Mouse (Mus musculus): Measurements from ENCODE around the gene Dnaaf2.
"Not testable (repeated sequence)": the region's sequence is repeated elsewhere in the genome, so short reads cannot be mapped to it uniquely, and the experiment has no call there.

Dnaaf2 gene

DNA sequence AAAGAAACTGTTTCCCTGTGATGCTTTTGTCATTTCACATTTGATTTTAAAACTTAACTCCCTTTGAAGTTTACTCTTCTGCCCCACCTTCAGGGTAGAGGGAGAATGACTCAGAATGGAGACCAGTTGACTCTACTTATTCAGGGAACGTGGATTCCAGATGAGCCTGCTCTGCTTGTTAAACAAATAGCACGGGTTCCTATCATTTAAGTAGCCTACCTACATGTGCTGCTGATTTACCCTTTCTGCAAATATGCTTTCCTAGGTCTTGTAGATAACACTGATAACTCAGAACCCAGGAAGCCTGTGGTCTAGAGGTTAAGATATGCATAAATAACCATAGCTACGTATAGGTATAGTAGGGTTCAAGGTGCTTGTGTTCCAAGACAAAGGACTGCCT is 33.3 kb downstream of the Dnaaf2 start:
- no peak for DNase-seq (ENCODE audit: low spot score)

DNA sequence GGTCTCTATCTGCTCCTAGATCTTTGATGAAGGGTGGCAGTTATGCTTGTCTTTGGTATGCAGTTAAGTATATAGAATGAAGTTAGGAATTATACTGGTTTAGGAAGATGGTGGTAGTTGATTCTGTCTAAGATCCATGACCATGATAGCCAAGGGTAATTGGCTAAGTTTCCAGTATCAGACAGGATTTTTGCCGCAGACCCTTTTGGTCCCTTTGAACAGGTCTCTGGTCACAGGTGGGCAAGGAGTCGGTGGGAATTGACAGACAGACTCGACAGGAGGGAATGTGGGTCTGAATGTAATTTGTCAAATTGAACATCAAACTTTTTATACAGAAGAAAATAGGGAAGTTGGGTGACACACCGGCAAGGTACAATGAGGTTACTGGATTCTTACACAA is 34.6 kb downstream of the Dnaaf2 start:
- not testable (repeated sequence) for DNase-seq (ENCODE audit: low spot score)

DNA sequence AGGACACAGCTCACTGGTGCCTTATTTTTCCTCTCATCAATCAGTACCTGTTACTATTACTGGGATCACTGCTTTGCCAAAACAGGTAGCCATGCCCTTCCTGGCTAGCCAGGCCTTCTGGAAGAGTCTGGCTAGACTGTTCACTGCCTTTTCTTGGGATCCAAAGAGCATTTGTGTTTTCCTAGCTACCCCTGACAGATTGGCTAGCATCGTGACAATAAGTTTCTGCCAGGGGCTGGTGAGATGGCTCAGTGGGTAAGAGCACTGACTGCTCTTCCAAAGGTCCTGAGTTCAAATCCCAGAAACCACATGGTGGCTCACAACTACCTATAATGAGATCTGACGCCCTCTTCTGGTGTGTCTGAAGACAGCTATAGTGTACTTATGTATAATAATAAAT is 37.6 kb downstream of the Dnaaf2 start:
- not testable (repeated sequence) for DNase-seq (ENCODE audit: low spot score)

DNA sequence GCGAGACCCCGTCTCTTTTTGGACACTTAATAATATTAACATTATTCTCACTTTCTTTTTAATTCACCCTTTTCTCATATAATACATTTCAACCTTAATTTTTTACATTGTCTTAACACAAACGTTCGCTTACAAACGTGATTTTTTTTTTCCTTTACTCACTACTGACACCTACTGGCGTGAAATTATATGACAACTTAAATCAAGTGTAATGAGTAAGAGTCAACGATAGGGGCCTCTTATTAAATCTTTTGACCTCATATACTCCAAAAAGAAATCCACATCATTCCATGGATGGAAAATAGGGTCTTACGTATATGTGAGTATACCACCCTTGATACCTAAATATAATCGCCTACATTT is 38.7 kb downstream of the Dnaaf2 start:
- peak; percentile 24 for DNase-seq (ENCODE audit: low spot score)

DNA sequence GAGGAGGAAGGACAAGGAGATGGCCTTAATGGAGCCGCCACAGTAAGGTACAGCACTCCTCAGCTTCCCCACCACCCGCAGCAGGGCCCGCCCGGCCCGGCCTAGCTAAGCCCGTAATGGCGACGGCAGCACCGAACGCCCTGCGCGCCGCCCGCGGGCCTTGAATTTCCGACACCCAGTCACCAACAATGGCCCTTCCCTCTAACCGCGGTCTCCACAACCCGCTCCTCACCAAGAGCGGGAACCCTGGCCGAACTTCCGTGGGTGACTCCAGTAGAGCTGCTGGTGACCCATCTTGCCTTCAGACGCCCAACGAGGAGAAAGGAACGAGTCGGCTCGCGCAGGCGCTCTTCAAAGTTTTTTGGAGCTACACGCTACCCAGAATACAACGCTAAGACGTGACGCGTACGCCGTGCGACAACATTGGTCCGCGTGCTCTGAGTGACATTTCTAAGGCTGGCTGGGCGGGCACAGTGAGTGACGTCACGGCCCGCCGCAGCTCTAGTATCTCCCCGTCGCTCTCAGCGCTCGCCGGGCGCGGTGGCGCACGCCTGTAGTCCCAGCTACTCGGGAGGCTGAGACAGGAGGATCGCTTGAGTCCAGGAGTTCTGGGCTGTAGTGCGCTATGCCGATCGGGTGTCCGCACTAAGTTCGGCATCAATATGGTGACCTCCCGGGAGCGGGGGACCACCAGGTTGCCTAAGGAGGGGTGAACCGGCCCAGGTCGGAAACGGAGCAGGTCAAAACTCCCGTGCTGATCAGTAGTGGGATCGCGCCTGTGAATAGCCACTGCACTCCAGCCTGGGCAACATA is 39.3 kb downstream of the Dnaaf2 start, which contains the start of gene Rps29:
Gene Rps29 (minus strand): TSS at position 422 of the 813 bp plus-strand sequence.
- peak; percentile 99 for DNase-seq (ENCODE audit: low spot score)

DNA sequence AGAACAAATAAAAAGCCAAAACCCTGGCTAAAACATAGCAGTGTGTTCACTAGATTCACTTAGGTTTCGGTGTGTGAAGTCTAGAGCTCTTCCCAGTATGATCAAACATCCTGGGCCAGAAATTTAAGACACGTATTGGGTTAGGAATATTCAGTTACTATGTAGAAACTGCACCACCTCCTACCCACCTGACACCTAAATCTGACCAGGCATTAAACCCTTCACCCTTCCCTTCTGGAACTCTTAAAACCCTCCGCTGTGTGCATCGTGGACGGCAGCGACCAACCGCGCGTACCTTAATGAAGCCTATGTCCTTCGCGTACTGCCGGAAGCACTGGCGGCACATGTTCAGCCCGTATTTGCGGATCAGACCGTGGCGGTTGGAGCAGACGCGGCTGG is 39.9 kb downstream of the Dnaaf2 start:
- DNase-seq (ENCODE audit: low spot score): no peak

DNA sequence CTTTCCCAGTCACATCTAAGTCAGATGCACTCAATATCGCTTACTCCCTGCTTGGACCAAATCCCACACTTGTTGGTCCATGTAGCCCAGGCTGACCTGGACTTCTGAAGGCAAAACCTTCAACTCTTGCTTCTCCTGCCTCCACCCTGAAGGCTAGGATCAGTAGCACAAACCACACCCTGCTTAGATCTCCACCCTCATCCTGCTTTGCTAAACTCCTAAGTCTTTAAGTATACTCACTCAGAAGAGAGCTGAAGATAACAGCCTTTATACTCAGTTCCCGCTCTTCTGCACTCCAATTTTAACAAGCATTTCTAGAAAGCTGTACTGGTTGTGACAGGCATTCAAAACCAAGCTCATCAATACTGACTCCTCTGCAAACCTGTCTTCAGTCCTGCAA is 41.1 kb downstream of the Dnaaf2 start:
- no peak for DNase-seq (ENCODE audit: low spot score)

DNA sequence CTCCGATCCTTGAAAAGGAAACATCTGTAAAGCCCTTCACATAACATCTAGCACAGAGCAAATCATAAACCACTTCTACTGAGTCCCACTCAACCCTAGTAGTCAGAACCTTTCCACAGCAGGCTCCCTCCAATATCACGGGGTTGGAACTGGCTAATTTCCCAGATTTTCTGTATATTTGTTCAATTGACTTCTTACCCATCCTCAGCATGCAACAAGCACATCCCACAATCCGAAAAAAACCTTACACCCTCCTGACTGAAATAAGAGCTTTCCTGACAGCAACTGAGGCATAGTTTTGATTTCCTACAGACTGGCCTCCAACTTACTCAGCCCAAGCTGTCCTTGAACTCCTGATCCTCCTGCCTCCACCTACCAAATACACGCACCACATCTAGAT is 41.8 kb downstream of the Dnaaf2 start:
- no peak for DNase-seq (ENCODE audit: low spot score)

DNA sequence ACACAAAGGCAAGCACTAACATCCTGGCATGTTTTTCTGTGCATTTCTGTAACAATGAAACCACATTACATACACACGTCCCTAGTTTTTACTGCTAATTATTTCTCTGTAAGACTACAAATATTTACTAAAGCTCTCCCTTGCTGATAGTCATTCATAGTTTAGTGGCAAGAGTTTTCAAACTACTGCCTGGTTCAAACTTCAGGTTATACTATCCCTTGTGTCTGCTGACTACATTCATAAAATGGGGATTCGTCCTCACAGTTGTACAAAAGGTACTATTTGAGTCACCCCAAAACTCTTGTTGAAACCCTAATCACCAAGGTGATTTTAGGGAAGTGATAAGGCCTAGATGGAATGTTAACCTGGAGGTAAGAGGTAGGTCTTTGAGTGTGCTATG is 42.3 kb downstream of the Dnaaf2 start:
- no peak for DNase-seq (ENCODE audit: low spot score)

DNA sequence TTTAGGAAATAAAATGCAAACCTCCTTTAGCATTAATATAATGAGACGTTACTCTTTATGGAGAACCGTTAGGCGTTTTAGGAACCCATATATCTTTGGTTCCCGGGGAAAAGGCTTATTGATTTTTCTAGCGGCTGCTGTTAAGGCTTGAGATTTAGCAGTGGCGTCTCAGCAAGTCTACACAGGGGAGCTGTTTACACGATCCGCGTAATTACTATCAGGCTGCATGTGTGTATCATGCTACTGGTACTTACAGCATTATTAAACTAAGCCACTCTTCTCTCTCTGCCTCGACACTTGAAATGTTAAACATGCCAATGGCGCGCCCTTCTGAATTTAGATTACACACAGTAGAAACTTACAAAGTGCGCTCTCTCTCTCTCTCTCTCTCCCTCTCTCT is 48.2 kb downstream of the Dnaaf2 start:
- no peak for DNase-seq (ENCODE audit: low spot score)

DNA sequence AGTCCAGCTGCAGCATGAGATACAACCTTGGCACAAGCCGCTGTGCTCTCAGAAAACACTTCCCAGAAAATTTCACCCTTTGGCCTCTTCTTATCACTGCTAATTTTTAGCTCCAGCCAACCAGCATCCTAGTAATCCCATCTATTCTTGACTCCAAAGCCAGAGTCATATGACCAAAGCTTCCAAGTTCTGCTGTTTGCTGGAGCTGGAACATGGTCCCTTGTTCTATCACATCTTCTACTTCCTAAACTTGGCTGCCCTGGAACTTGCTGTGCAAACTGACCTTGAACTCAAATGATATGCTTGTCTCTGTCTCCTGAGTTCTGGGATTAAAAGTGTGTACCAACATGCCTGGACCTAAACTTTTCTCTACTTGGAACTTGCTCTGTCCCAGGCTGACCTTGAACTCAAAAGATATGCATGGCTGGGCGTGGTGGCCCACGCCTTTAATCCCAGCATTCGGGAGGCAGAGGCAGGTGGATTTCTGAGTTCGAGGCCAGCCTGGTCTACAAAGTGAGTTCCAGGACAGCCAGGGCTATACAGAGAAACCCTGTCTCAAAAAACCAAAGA is 51.0 kb downstream of the Dnaaf2 start:
- no peak for DNase-seq (ENCODE audit: low spot score)

DNA sequence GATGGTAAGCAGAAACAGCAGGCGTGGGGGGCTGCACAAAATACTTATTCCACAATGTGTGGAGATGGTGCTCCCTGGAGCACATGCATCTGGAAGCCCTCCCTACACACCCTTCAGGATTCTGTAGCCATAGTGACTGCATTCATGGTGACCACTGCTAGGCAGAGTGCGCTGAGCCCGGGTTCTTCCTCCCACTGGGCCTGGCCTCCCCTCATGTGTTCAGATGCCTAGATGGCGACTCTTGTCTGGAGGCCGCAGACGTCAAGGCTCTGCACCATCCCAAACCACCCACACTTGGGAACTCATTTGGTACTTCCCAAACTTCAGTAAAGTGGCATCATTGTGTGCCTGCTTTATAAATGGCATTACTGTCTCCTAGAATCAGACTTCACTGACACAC is 54.8 kb downstream of the Dnaaf2 start:
- DNase-seq (ENCODE audit: low spot score): no peak

DNA sequence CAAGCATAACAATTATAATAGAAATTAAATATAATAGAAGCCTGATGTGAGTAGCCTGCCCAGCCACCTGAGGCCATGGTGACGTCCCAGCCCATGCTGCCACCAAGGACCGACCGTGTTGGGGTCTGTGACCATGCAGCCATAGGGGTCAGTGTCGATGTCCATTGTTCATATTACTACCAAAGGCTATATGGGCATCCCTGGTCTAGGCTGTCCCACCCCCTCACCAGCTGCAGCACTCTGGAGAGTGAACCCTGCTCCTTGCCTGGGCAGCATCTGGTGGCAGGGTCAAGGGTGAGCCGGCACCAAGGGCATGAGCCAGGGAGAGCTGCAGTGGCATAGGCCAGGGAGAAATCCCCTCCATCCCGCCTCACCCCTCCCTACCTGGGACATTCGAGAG is 58.4 kb downstream of the Dnaaf2 start:
- no peak for DNase-seq (ENCODE audit: low spot score)

DNA sequence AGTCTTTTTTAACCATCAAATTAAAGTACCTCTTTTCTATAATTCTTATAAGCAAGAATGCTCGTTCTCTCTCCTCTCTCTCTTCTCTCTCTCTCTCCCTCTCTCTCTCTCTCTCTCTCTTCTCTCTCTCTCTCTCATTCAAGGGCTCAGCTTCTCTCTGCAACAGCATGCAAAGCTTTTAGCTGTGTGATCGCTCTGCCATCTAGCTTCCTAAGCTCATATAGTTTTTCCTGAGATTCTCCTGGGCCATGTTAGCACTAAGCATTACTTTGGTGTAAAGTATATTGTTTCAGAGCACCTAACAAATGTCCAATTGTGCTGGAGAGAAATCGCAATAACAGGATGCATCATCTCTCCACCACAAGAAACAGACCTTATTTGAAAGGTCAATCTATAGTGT is 59.0 kb downstream of the Dnaaf2 start:
- DNase-seq (ENCODE audit: low spot score): no peak
